Mouse (Mus musculus): ENCODE data around the gene Celf2. TPM values are rescaled to one million over a fixed set of nuclear protein-coding genes. Genes with fewer than 3 reads are reported as not detected.
A peak's percentile ranks its signal among the peaks of the same experiment; 100 is the strongest.

Celf2 gene
- polyA plus RNA-seq, 1 experiment from 2014 or later, result 191 TPM

- Histone ChIP-seq H3K4me1 (ENCODE audit: control insufficient read depth, insufficient read depth, low read length) (no peaks in the 10 kb centered on the region), H3K9me3 (ENCODE audit: control insufficient read depth, low read length) (no peaks in the 10 kb centered on the region), H3K36me3 (ENCODE audit: control insufficient read depth, insufficient read depth, low read length) (no peaks in the 10 kb centered on the region), H3K4me2 (ENCODE audit: low read length) (no peak overlapping the region), H3K4me3 (replicated peaks; ENCODE audit: low read depth, low read length) (no peak overlapping the region), H3K27me3 (ENCODE audit: control insufficient read depth, insufficient read depth, low read length) (no peaks in the 10 kb centered on the region), H3K27ac (replicated peaks; ENCODE audit: low read depth, low read length) (no peak overlapping the region), H3K9ac (replicated peaks; ENCODE audit: low read length) (no peak overlapping the region)
- WGBS, result 91% methylated on average over 2 of the region's 2 CpGs
- no peak for ATAC-seq (ENCODE audit: low FRiP score, low TSS enrichment)
- no peak for DNase-seq
Measured at GRCm38 (mm10) chr2:7233411-7233810, 276.0 kb downstream of the Celf2 start.

- Histone ChIP-seq H3K9ac (replicated peaks; ENCODE audit: low read length) (no peak overlapping the region), H3K4me3 (replicated peaks; ENCODE audit: low read depth, low read length) (no peak overlapping the region), H3K4me1 (ENCODE audit: control insufficient read depth, insufficient read depth, low read length) (0 out of 2 replicates have a peak, but pooled peaks cover 5% of the 10 kb centered on the region), H3K4me2 (ENCODE audit: low read length) (no peak overlapping the region), H3K36me3 (ENCODE audit: control insufficient read depth, insufficient read depth, low read length) (no peaks in the 10 kb centered on the region), H3K9me3 (ENCODE audit: control insufficient read depth, low read length) (no peaks in the 10 kb centered on the region), H3K27ac (replicated peaks; ENCODE audit: low read depth, low read length) (no peak overlapping the region), H3K27me3 (ENCODE audit: control insufficient read depth, insufficient read depth, low read length) (no peaks in the 10 kb centered on the region)
- 91% methylated on average over 7 of the region's 7 CpGs for WGBS
- ATAC-seq (ENCODE audit: low FRiP score, low TSS enrichment), result no peak
- no peak for DNase-seq
Measured at GRCm38 (mm10) chr2:7226785-7227184, 282.6 kb downstream of the Celf2 start.

DNA sequence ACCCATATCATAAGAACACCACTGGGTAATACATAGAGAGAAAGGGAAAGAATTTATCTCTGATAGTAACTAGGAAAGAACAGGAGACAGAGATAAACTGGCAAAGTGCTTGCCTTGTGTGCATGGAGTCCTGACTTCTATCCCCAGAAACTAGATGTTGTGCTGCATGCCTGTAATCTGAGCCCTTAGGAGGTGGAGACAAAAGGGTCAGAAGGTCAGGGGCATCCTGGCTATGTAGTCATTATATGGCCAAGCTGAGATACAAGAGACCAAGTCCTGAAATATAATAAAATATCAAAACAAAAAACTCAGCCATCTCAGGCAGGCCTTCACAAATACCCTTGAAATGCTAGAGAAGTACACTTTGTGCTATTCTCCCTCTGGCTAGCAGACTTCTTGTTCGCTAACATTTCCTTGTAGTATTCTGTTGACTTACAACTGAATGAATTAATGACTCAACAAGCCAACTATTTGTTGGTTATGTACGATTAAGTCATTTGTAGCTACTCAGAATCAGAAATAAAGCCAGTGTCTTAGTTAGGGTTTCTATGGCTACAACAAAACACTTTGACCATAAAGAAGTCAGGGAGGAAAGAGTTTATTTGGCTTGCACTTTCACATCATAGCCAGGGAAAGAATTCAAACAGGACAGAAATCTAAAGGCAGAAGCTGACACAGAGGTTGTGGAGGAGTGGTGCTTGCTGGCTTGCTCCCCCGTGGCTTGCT lies 284.9 kb downstream of the Celf2 start:
- H3K4me1 ChIP-seq (ENCODE audit: control insufficient read depth, insufficient read depth, low read length), result 0 out of 2 replicates have a peak, but pooled peaks cover 5% of the 10 kb centered on the region
- H3K9ac ChIP-seq (replicated peaks; ENCODE audit: low read length), result no peak overlapping the region
- no peaks in the 10 kb centered on the region for H3K9me3 ChIP-seq (ENCODE audit: control insufficient read depth, low read length)
- ATAC-seq (ENCODE audit: low FRiP score, low TSS enrichment) (no peak), DNase-seq (no peak)
- H3K4me2 ChIP-seq (ENCODE audit: low read length), result no peak overlapping the region
- no peak overlapping the region for H3K27ac ChIP-seq (replicated peaks; ENCODE audit: low read depth, low read length)
- no peaks in the 10 kb centered on the region for H3K27me3 ChIP-seq (ENCODE audit: control insufficient read depth, insufficient read depth, low read length)
- 69% methylated on average over 3 of the region's 3 CpGs for WGBS
- H3K36me3 ChIP-seq (ENCODE audit: control insufficient read depth, insufficient read depth, low read length), result no peaks in the 10 kb centered on the region
- H3K4me3 ChIP-seq (replicated peaks; ENCODE audit: low read depth, low read length), result no peak overlapping the region

GRCm38 (mm10) chr2:7223538-7223937 lies 285.8 kb downstream of the Celf2 start:
- no peak overlapping the region for H3K27ac ChIP-seq (replicated peaks; ENCODE audit: low read depth, low read length)
- no peak for DNase-seq
- H3K36me3 ChIP-seq (ENCODE audit: control insufficient read depth, insufficient read depth, low read length), result no peaks in the 10 kb centered on the region
- no peak for ATAC-seq (ENCODE audit: low FRiP score, low TSS enrichment)
- WGBS, result 51% methylated on average over 2 of the region's 2 CpGs
- no peaks in the 10 kb centered on the region for H3K27me3 ChIP-seq (ENCODE audit: control insufficient read depth, insufficient read depth, low read length)
- no peak overlapping the region for H3K4me3 ChIP-seq (replicated peaks; ENCODE audit: low read depth, low read length)
- H3K9ac ChIP-seq (replicated peaks; ENCODE audit: low read length), result no peak overlapping the region
- no peaks in the 10 kb centered on the region for H3K9me3 ChIP-seq (ENCODE audit: control insufficient read depth, low read length)
- H3K4me2 ChIP-seq (ENCODE audit: low read length), result no peak overlapping the region
- 0 out of 2 replicates have a peak, but pooled peaks cover 5% of the 10 kb centered on the region for H3K4me1 ChIP-seq (ENCODE audit: control insufficient read depth, insufficient read depth, low read length)

GRCm38 (mm10) chr2:7222886-7223285 lies 286.5 kb downstream of the Celf2 start:
- Histone ChIP-seq H3K4me1 (ENCODE audit: control insufficient read depth, insufficient read depth, low read length) (0 out of 2 replicates have a peak, but pooled peaks cover 5% of the 10 kb centered on the region), H3K27me3 (ENCODE audit: control insufficient read depth, insufficient read depth, low read length) (no peaks in the 10 kb centered on the region), H3K36me3 (ENCODE audit: control insufficient read depth, insufficient read depth, low read length) (no peaks in the 10 kb centered on the region), H3K9ac (replicated peaks; ENCODE audit: low read length) (no peak overlapping the region), H3K4me3 (replicated peaks; ENCODE audit: low read depth, low read length) (no peak overlapping the region), H3K9me3 (ENCODE audit: control insufficient read depth, low read length) (no peaks in the 10 kb centered on the region), H3K4me2 (ENCODE audit: low read length) (no peak overlapping the region), H3K27ac (replicated peaks; ENCODE audit: low read depth, low read length) (no peak overlapping the region)
- DNase-seq, result no peak
- ATAC-seq (ENCODE audit: low FRiP score, low TSS enrichment), result no peak
- WGBS, result 78% methylated on average over 6 of the region's 6 CpGs

DNA sequence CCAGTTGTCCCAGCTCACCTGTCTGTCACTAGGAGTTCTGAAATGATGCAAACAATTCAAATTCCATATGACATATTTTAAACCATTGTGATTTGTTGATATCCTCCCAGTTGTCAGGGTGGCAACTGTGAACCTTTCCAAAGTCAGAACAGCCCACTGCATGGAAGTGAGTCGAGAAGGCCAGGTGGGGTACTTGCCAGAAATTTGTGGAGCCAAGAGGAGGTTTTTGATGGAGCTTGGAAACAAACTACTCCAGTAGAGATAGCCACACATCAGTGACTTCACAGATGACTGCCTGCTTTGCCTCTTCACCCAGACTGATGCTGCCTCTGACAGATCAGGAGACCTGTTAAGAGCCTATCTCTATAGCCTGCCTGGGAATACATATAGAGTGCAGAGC lies 287.5 kb downstream of the Celf2 start:
- Histone ChIP-seq H3K27me3 (ENCODE audit: control insufficient read depth, insufficient read depth, low read length) (no peaks in the 10 kb centered on the region), H3K9ac (replicated peaks; ENCODE audit: low read length) (no peak overlapping the region), H3K4me2 (ENCODE audit: low read length) (no peak overlapping the region), H3K4me3 (replicated peaks; ENCODE audit: low read depth, low read length) (no peak overlapping the region), H3K4me1 (ENCODE audit: control insufficient read depth, insufficient read depth, low read length) (0 out of 2 replicates have a peak, but pooled peaks cover 5% of the 10 kb centered on the region), H3K27ac (replicated peaks; ENCODE audit: low read depth, low read length) (no peak overlapping the region), H3K36me3 (ENCODE audit: control insufficient read depth, insufficient read depth, low read length) (no peaks in the 10 kb centered on the region), H3K9me3 (ENCODE audit: control insufficient read depth, low read length) (no peaks in the 10 kb centered on the region)
- DNase-seq (no peak), ATAC-seq (ENCODE audit: low FRiP score, low TSS enrichment) (no peak)
- WGBS, result 78% methylated on average over 1 of the region's 1 CpGs

GRCm38 (mm10) chr2:7218101-7218500 lies 291.3 kb downstream of the Celf2 start:
- no peaks in the 10 kb centered on the region for H3K9me3 ChIP-seq (ENCODE audit: control insufficient read depth, low read length)
- no peak overlapping the region for H3K4me2 ChIP-seq (ENCODE audit: low read length)
- WGBS, result 94% methylated on average over 2 of the region's 2 CpGs
- H3K27ac ChIP-seq (replicated peaks; ENCODE audit: low read depth, low read length), result no peak overlapping the region
- H3K36me3 ChIP-seq (ENCODE audit: control insufficient read depth, insufficient read depth, low read length), result no peaks in the 10 kb centered on the region
- no peak overlapping the region for H3K4me3 ChIP-seq (replicated peaks; ENCODE audit: low read depth, low read length)
- no peak overlapping the region for H3K9ac ChIP-seq (replicated peaks; ENCODE audit: low read length)
- DNase-seq (no peak), ATAC-seq (ENCODE audit: low FRiP score, low TSS enrichment) (no peak)
- H3K4me1 ChIP-seq (ENCODE audit: control insufficient read depth, insufficient read depth, low read length), result 0 out of 2 replicates have a peak, but pooled peaks cover 5% of the 10 kb centered on the region
- H3K27me3 ChIP-seq (ENCODE audit: control insufficient read depth, insufficient read depth, low read length), result no peaks in the 10 kb centered on the region

- Histone ChIP-seq H3K9ac (replicated peaks; ENCODE audit: low read length) (no peak overlapping the region), H3K27me3 (ENCODE audit: control insufficient read depth, insufficient read depth, low read length) (no peaks in the 10 kb centered on the region), H3K9me3 (ENCODE audit: control insufficient read depth, low read length) (no peaks in the 10 kb centered on the region), H3K27ac (replicated peaks; ENCODE audit: low read depth, low read length) (no peak overlapping the region), H3K4me3 (replicated peaks; ENCODE audit: low read depth, low read length) (no peak overlapping the region), H3K4me2 (ENCODE audit: low read length) (no peak overlapping the region), H3K4me1 (ENCODE audit: control insufficient read depth, insufficient read depth, low read length) (peaks cover 5% of the 10 kb centered on the region; the same call in 1 of the 2 replicates), H3K36me3 (ENCODE audit: control insufficient read depth, insufficient read depth, low read length) (no peaks in the 10 kb centered on the region)
- WGBS, result 39% methylated on average over 15 of the region's 15 CpGs
- DNase-seq (peak; percentile 52), ATAC-seq (ENCODE audit: low FRiP score, low TSS enrichment) (no peak)
Measured at GRCm38 (mm10) chr2:7207691-7208504, 301.5 kb downstream of the Celf2 start.
